8 mouse cellular contexts compared by ENCODE assay signal in the genomic region with DNA sequence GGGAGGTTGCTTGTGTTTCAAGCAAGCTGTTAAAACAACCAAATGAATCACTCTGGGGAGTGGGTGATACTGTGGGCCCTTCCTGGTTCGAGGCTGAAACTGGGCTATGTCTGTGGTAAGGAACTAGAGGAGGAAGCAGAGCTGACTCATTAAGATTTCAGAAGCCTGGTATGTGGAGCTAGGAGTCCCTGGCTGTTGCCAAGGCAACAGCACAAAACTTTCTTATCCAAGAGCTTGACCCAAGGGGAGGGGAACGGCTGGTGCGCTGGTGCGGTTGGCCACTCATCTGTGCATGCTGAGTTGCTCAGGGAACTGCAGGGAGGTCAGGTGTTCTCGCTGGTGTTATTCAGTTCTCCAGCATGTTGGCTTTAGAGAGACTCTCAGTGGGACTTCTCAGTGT. TPM values are rescaled to one million over a fixed set of nuclear protein-coding genes. Genes with fewer than 3 reads are reported as not detected.
DNase-seq lines count a peak whose midpoint lies in the region; ATAC-seq lines count a peak whose summit lies in the region.

No protein-coding gene starts in this region.

- H3K4me3 ChIP-seq in midbrain, embryonic 13.5 days (replicated peaks) = no peak overlapping the region

- peaks cover 6% of the 10 kb centered on the region for H3K4me1 ChIP-seq in midbrain, embryonic 13.5 days (replicated peaks)

- 7% methylated on average over 5 of the region's 5 CpGs for WGBS in midbrain, embryonic 13.5 days

- H3K27me3 ChIP-seq in midbrain, embryonic 13.5 days = no peaks in the 10 kb centered on the region

- DNase-seq in adrenal gland, adult 2 months = peak; percentile 68
- DNase-seq in adrenal gland, adult 18-20 months (ENCODE audit: low spot score in 2 of 2) = no peak
- DNase-seq in A20 (ENCODE audit: low read depth, low spot score) = peak; percentile 66
- DNase-seq in embryo, embryonic 9.5 days (ENCODE audit: extremely low spot score) = peak; percentile 31
- peak; percentile 21 to 29 for DNase-seq in kidney, adult 8-10 months
- DNase-seq in cerebellum, adult 9-11 months = no peak
- no peak for DNase-seq in urinary bladder, postnatal 10 days (ENCODE audit: low spot score)

- H3K36me3 ChIP-seq in midbrain, embryonic 13.5 days = no peaks in the 10 kb centered on the region

- no peak overlapping the region for H3K27ac ChIP-seq in midbrain, embryonic 13.5 days

- H3K9me3 ChIP-seq in midbrain, embryonic 13.5 days = no peaks in the 10 kb centered on the region

- H3K9ac ChIP-seq in midbrain, embryonic 13.5 days (replicated peaks) = no peak overlapping the region

- ATAC-seq in midbrain, embryonic 13.5 days = peak; percentile 55

- H3K4me2 ChIP-seq in midbrain, embryonic 13.5 days (replicated peaks) = no peak overlapping the region

RNA-seq across cellular contexts. Expression of gene Ppp2ca, which starts 18.5 kb away (rescaled TPM):
- total RNA-seq in adrenal gland, adult 2 months (2021) = 10 to 100 TPM; 69.0 to 90.8 TPM
- polyA plus RNA-seq in adrenal gland, adult 2 months (2012; rRNA removed) = 17.5 and 19.2 TPM in 2 replicates
- 10 to 100 TPM; 79.8 to 87.8 TPM for total RNA-seq in adrenal gland, adult 18-20 months (2021)
- 120 and 126 TPM in 2 replicates for polyA plus RNA-seq in midbrain, embryonic 13.5 days (2015; fragmentation: Nextera tagmentation; extraction: Ambion mirVana)

Comparison
In these comparisons a context has a peak if more than half of its experiments do, and no peak if none do; other contexts are left out.
1. DNase-seq: peak in adrenal gland, adult 2 months (single experiment), A20 (single experiment), embryo, embryonic 9.5 days (single experiment) and kidney, adult 8-10 months (2 of 2); none in adrenal gland, adult 18-20 months (0 of 2), cerebellum, adult 9-11 months (single experiment) and urinary bladder, postnatal 10 days (single experiment).